Mouse (Mus musculus) bone marrow macrophage, adult 2 months (primary cell): ENCODE data around the gene Klrg1.

Experiments
- CTCF ChIP-seq: IDR thresholded peaks from 2 replicates; pipeline ENCODE4 v1.5.1; 2012; ENCODE audit warnings: low read depth, mild to moderate bottlenecking, low read length, moderate library complexity
- POLR2A ChIP-seq: IDR thresholded peaks from 2 replicates; pipeline ENCODE4 v1.6.1; 2012; ENCODE audit warnings: mild to moderate bottlenecking, low read depth, low read length, borderline replicate concordance

GRCm38 (mm10) chr6:122297279-122298222 lies 14.9 kb upstream of the Klrg1 start:
- TF ChIP-seq CTCF (no peak), POLR2A (no peak)
